27 mouse cellular contexts compared by ENCODE assay signal in genomic region chr4:33577631-33578030, GRCm38 (mm10).
"Had no signal": no experiment of that assay in that cellular context is flagged by ENCODE, and none has a peak within 500 bp of the region (broad histone marks: within the 10 kb centered on the region; RNA-seq: fewer than 3 reads in every experiment).

No protein-coding gene starts in this region.

- H3K27me3 ChIP-seq: embryonic facial prominence, embryonic 12.5 days; embryonic facial prominence, embryonic 13.5 days; embryonic facial prominence, embryonic 15.5 days; forebrain, embryonic 12.5 days; forebrain, embryonic 13.5 days; forebrain, embryonic 15.5 days had no signal

- H3K4me2 ChIP-seq: embryonic facial prominence, embryonic 12.5 days; embryonic facial prominence, embryonic 13.5 days; embryonic facial prominence, embryonic 15.5 days; forebrain, embryonic 12.5 days; forebrain, embryonic 13.5 days; forebrain, embryonic 15.5 days had no signal

- ATAC-seq: forebrain, embryonic 13.5 days; forebrain, embryonic 14.5 days; forebrain, embryonic 15.5 days; forebrain, embryonic 16.5 days; forebrain, postnatal 0 days had no signal

- H3K27ac ChIP-seq: embryonic facial prominence, embryonic 12.5 days; embryonic facial prominence, embryonic 13.5 days; embryonic facial prominence, embryonic 15.5 days; forebrain, embryonic 10.5 days; forebrain, embryonic 12.5 days; forebrain, embryonic 13.5 days; forebrain, embryonic 15.5 days; gastrocnemius, adult 2 months; heart, adult 2 months had no signal

- H3K9ac ChIP-seq: embryonic facial prominence, embryonic 12.5 days; embryonic facial prominence, embryonic 13.5 days; embryonic facial prominence, embryonic 15.5 days; forebrain, embryonic 12.5 days; forebrain, embryonic 13.5 days; forebrain, embryonic 15.5 days; forebrain, postnatal 0 days had no signal

- H3K4me1 ChIP-seq: embryonic facial prominence, embryonic 12.5 days; embryonic facial prominence, embryonic 13.5 days; embryonic facial prominence, embryonic 15.5 days; forebrain, embryonic 10.5 days; forebrain, embryonic 12.5 days; forebrain, embryonic 13.5 days; forebrain, embryonic 15.5 days had no signal

- H3K4me3 ChIP-seq: embryonic facial prominence, embryonic 12.5 days; embryonic facial prominence, embryonic 13.5 days; embryonic facial prominence, embryonic 15.5 days; erythroblast, embryonic 14.5 days; forebrain, embryonic 10.5 days; forebrain, embryonic 12.5 days; forebrain, embryonic 13.5 days; forebrain, embryonic 15.5 days; gastrocnemius, adult 2 months; heart, adult 2 months had no signal

- H3K36me3 ChIP-seq: embryonic facial prominence, embryonic 12.5 days; embryonic facial prominence, embryonic 13.5 days; embryonic facial prominence, embryonic 15.5 days; forebrain, embryonic 10.5 days; forebrain, embryonic 12.5 days; forebrain, embryonic 15.5 days had no signal

- DNase-seq: cerebellum, adult 2 months; cerebellum, adult 8-10 months; cerebellum, adult 9-10 months; cerebellum, adult 9-11 months; cerebellum, postnatal 10 days; cerebellum, postnatal 14 days; cerebellum, postnatal 25 days; cerebellum, postnatal 36 days; embryo, embryonic 11 days; forebrain, postnatal 0 days; gastrocnemius, adult 2 months; gastrocnemius, postnatal 10 days; gastrocnemius, postnatal 14 days; gastrocnemius, postnatal 25 days; gastrocnemius, postnatal 36 days; heart, adult 18-20 months; heart, adult 2 months had no signal
